Mouse (Mus musculus) heart, postnatal 0 days (tissue): ENCODE data around the gene Grm2. TPM values are rescaled to one million over a fixed set of nuclear protein-coding genes. Genes with fewer than 3 reads are reported as not detected.
A peak's percentile ranks its signal among the peaks of the same experiment; 100 is the strongest.

Experiments
- ATAC-seq: fragments of 200-750 bp; cut with Nextera tagmentation; 2 replicates; pipeline ENCODE4 v1.8.0; 2017; ENCODE audit warnings: low read depth, moderate number of reproducible peaks, moderate library complexity; ENCODE audit not compliant: insufficient read depth
- DNase-seq: peaks from one replicate; pipeline ENCODE4 v3.0.0-alpha.2; 2016; ENCODE audit warnings: low spot score
- H3K27ac ChIP-seq: fragments of 300-500 bp; sonication (generic); 2 replicates; pipeline ENCODE4 v1.5.1; 2014; ENCODE audit warnings: low read depth, mild to moderate bottlenecking
- H3K27me3 ChIP-seq: fragments of 300-500 bp; sonication (generic); 2 replicates; pipeline ENCODE4 v1.6.1; 2014; ENCODE audit warnings: low read length, mixed read lengths; ENCODE audit not compliant: control insufficient read depth, insufficient read depth
- H3K36me3 ChIP-seq: fragments of 300-500 bp; sonication (generic); replicated peaks from 2 replicates; pipeline ENCODE4 v1.6.1; 2014; ENCODE audit warnings: low read length, mixed read lengths; ENCODE audit not compliant: control insufficient read depth, insufficient read depth
- H3K4me1 ChIP-seq: fragments of 300-500 bp; sonication (generic); 2 replicates; pipeline ENCODE4 v1.6.1; 2014; ENCODE audit warnings: antibody characterized with exemption; ENCODE audit not compliant: control insufficient read depth, insufficient read depth
- H3K4me2 ChIP-seq: fragments of 300-500 bp; sonication (generic); 2 replicates; pipeline ENCODE4 v1.6.1; 2014; ENCODE audit warnings: low read depth, mild to moderate bottlenecking, low read length, moderate library complexity
- H3K4me3 ChIP-seq: fragments of 300-500 bp; sonication (generic); 2 replicates; pipeline ENCODE4 v1.5.1; 2014; ENCODE audit warnings: low read depth, low read length
- H3K9ac ChIP-seq: fragments of 300-500 bp; sonication (generic); replicated peaks from 2 replicates; pipeline ENCODE4 v1.6.1; 2014; ENCODE audit warnings: low read depth, low read length, mixed read lengths
- H3K9me3 ChIP-seq: fragments of 300-500 bp; sonication (generic); replicated peaks from 2 replicates; pipeline ENCODE4 v1.6.1; 2016; ENCODE audit warnings: low read length; ENCODE audit not compliant: control insufficient read depth
- CTCF ChIP-seq: IDR thresholded peaks from 2 replicates; pipeline ENCODE4 v1.5.1; 2016; ENCODE audit warnings: antibody characterized with exemption, control low read depth, low read depth
- EP300 ChIP-seq: IDR thresholded peaks from 2 replicates; pipeline ENCODE4 v1.6.1; 2016; ENCODE audit warnings: antibody characterized with exemption, low read depth
- WGBS: fragments of 180-500 bp; shearing (Covaris S2); extraction: QIAGEN DNeasy Blood & Tissue Kit; methylation state at CpG from one replicate; pipeline ENCODE4 v1.1.7; 2014; 5-methylcytosine and 5-hydroxymethylcytosine counted together
- polyA plus RNA-seq: library from polyadenylated mRNA; unstranded; fragments of >200 nt; fragmentation: Nextera tagmentation; extraction: Ambion mirVana; gene quantifications from 2 replicates; pipeline ENCODE4 v1.2.1, GENCODE M21; 2015
- total RNA-seq: library from RNA; depleted of rRNA; stranded (reverse); fragments of >200 nt; gene quantifications from 2 replicates; pipeline ENCODE4 v1.2.3, GENCODE M21; 2014; ENCODE audit warnings: low replicate concordance; rRNA removed

Grm2 gene
- total RNA-seq (not detected in 2 replicates), polyA plus RNA-seq (not detected in 2 replicates)

DNA sequence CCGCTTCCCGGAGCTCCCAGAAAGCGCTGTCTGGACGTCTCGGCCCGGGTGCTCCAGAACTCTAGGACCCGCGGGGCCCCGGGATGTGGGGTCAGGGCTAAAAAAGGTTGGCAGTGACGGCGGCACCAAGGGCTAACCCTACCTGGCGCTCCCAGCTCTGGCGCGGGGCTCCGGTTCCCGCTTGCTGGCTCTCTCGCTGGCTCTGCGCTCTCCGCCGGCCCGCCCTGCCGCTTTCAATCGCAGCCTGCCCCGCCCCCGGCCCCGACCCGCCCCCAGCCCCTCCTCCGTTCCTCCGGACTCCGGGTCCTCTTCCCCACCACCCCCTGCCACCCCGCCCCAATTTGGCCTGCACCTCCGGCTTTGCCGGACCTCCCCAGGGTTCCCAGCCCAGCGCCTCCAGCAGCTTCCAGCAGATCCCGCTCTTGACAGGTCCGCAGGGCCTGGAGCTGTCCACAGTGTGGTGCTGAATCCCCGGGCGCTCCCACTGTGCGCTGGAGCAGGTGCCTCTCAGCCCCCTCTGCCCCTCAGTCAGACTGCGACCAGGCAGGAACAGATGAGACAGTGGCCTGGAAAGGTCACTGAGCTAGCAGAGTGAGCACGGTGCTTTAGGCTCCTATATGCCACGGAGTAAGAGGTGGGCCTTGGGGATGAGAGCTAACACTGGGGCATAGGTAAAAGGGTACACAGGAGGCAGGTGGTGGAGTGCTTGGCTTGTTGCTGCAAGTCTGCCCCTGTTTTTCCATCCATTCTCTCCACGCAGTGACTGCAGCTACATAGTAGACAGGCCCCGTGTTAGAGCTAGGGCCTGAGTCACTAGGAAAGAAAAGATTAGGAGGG lies at the start of gene Grm2:
Gene Grm2 (minus strand): TSS at position 199 of the 837 bp plus-strand sequence.
- Histone ChIP-seq H3K4me2 (peak within 1 kb of the TSS; percentile 50), H3K9me3 (no peaks in the 10 kb centered on the region), H3K27me3 (peaks cover 36% of the 10 kb centered on the region), H3K4me3 (peak within 1 kb of the TSS; percentile 27), H3K9ac (no peak within 1 kb of the TSS), H3K36me3 (peaks cover 26% of the 10 kb centered on the region), H3K4me1 (0 out of 2 replicates have a peak, but pooled peaks cover under 1% of the 10 kb centered on the region), H3K27ac (no peak within 1 kb of the TSS)
- TF ChIP-seq EP300 (no peak), CTCF (no peak)
- ATAC-seq = peak; percentile 80
- DNase-seq = peak; percentile 47
- 3% methylated on average over 31 of the region's 44 CpGs for WGBS

DNA sequence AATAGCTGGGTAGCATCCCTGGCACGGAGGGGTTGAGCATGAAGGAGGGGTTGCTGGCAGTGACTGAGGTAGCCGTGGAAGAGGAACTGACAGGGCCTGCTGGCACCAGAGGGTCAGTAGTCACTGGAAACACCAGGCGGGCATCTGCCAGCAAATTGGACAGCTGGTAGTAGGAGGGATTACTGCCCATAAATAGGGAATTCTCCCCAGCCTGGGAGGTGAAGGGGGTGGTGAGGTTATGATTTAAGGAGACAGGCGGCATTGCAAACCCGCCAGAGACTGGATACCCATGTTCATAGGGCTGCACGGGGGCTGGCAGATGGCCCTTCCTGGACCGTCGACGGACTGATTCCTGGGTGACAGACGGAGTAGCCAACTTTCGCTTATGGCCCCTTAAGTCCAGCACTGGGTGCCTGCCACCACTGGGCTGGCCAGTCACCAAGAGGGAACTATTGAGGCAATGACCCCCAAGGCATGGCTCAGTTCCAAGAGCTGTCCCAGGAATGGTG lies 37.1 kb upstream of the Grm2 start:
- Histone ChIP-seq H3K9ac (no peak overlapping the region), H3K4me2 (no peak overlapping the region), H3K36me3 (peaks cover 48% of the 10 kb centered on the region), H3K4me1 (no peaks in the 10 kb centered on the region), H3K27me3 (no peaks in the 10 kb centered on the region), H3K27ac (no peak overlapping the region), H3K4me3 (no peak overlapping the region), H3K9me3 (no peaks in the 10 kb centered on the region)
- TF ChIP-seq CTCF = no peak
- 89% methylated on average over 11 of the region's 11 CpGs for WGBS
- DNase-seq (no peak), ATAC-seq (no peak)

DNA sequence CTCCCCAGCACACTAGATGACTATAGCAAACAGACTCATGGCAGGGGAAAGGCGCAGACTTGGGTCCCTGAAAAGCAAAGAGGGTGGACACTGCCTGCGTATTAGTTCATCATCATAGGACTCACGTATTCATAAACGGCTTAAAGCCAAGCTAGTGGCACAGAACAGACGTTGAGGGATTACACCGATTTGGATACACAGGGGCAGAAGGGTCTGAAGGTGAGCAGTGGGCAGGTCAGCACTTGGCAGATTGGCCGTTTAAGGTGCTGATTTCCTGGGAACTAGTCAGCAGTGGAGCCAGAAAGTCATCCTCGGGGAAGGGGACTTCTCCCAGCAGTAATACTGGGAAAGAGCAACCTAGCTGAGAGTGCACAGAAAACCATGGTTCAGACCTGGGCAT lies 33.0 kb upstream of the Grm2 start:
- no peak for DNase-seq
- no peak for ATAC-seq
- TF ChIP-seq EP300 (no peak), CTCF (no peak)
- H3K27me3 ChIP-seq = no peaks in the 10 kb centered on the region
- no peak overlapping the region for H3K27ac ChIP-seq
- H3K9me3 ChIP-seq = no peaks in the 10 kb centered on the region
- peaks cover 17% of the 10 kb centered on the region for H3K36me3 ChIP-seq
- 76% methylated on average over 8 of the region's 8 CpGs for WGBS
- no peak overlapping the region for H3K4me3 ChIP-seq
- no peak overlapping the region for H3K4me2 ChIP-seq
- no peak overlapping the region for H3K9ac ChIP-seq
- H3K4me1 ChIP-seq = 0 out of 2 replicates have a peak, but pooled peaks cover 8% of the 10 kb centered on the region

DNA sequence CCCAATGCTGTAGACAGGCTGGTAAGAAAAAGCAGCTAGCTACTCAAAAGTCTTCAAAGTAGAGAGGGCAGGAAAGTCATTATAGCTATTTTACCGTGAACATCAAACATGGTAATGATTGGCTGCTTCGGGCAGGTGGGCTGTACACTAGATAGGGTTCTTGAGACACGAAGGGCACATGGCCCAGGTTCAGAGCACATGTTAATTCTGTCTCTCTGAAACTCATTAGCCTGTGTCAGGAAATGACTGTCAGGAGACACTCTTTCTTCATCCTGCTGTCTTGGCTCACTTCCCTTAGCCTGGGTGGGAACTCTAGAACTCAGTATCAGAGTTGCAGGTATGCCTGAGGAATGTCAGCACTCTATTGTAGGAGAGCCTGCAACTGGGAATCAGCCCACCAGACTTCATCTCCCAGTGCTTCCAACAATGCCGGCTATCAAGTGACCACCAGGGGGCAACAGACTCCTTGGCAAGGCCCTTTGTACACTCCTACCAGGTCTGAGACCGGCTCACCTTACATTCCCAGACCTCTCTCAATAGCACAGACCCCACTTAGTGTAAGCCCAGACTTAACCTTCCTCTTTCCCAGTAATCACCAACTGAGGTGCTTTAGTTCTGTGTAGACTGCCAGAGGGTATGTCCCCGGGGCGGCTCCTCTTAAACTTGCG lies 31.2 kb upstream of the Grm2 start:
- no peak for TF ChIP-seq EP300
- TF ChIP-seq CTCF = peak; percentile 83
- DNase-seq (peak; percentile 77), ATAC-seq (peak; percentile 57)
- Histone ChIP-seq H3K4me3 (no peak overlapping the region), H3K9ac (no peak overlapping the region), H3K36me3 (no peaks in the 10 kb centered on the region), H3K4me2 (peak overlapping the region; percentile 26), H3K9me3 (no peaks in the 10 kb centered on the region), H3K4me1 (0 out of 2 replicates have a peak, but pooled peaks cover 8% of the 10 kb centered on the region), H3K27ac (no peak overlapping the region), H3K27me3 (no peaks in the 10 kb centered on the region)
- WGBS = 28% methylated on average over 8 of the region's 8 CpGs

DNA sequence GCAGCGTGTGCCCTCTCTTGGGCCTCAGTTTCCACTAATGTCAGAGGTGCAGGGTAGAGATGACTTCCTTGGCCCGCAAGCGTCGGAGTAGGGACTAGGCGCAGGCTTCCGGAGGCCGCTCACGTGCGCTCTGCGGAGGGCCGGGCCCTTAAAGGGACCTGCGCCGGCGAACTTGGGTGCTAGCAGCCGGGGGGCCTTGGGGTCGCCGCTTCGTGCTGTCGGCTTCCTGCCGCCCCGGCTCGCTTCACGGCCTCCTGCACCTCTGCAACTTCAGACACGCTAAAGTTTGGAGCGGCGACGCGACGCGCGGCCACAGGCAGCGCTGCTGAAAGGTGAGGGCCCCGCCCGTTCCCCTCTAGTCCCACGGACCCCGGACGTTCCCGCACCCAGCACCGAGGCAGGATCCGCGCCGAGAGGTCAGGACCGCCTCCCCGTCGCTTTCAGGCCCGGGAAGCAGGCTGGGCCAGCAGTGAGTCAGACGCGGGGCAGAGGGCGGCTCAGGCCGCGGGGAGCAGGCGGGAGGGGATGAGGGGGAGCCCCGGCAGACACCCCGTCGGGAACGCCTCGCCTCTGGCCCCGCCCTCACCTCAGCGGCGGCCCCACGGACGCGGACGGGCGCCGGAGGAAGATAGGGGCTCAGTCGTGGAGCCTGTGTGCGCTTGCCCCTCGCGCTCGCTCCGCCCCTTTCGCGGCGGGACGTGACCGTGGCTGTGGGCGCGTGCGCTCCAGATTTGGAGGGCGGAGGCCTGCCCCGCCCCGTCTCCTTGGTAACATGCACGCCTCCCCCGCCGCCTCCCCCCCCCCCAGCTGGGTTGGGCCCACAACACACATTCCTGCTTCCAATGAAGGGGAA lies 29.6 kb upstream of the Grm2 start, which contains the start of gene Tex264:
Gene Tex264 (minus strand): TSS at position 679 of the 853 bp plus-strand sequence.
- ATAC-seq (peak; percentile 83), DNase-seq (peak; percentile 62)
- Histone ChIP-seq H3K4me3 (peak within 1 kb of the TSS; percentile 88), H3K9me3 (no peaks in the 10 kb centered on the region), H3K4me1 (0 out of 2 replicates have a peak, but pooled peaks cover 8% of the 10 kb centered on the region), H3K27ac (peak within 1 kb of the TSS; percentile 75), H3K36me3 (peaks cover 8% of the 10 kb centered on the region), H3K27me3 (no peaks in the 10 kb centered on the region), H3K9ac (peak within 1 kb of the TSS; percentile 76), H3K4me2 (peak within 1 kb of the TSS; percentile 93)
- TF ChIP-seq EP300 (no peak), CTCF (no peak)
- under 1% methylated on average over 69 of the region's 86 CpGs for WGBS
